ENCODE assay signal across 16 mouse cellular contexts in genomic region chr2:34677061-34677460, GRCm38 (mm10).
DNase-seq lines count a peak whose midpoint lies in the region; ATAC-seq lines count a peak whose summit lies in the region.
"Had no signal": no experiment of that assay in that cellular context is flagged by ENCODE, and none has a peak within 500 bp of the region (broad histone marks: within the 10 kb centered on the region; RNA-seq: fewer than 3 reads in every experiment).

No protein-coding gene starts in this region.

- H3K4me2 ChIP-seq in forebrain, embryonic 16.5 days (ENCODE audit: low read length), result no peak overlapping the region
- H3K4me2 ChIP-seq: embryonic facial prominence, embryonic 12.5 days; forebrain, embryonic 13.5 days; forebrain, embryonic 15.5 days had no signal

- no peaks in the 10 kb centered on the region for H3K4me1 ChIP-seq in forebrain, embryonic 16.5 days (replicated peaks; ENCODE audit: control insufficient read depth, insufficient read depth, low read length)
- H3K4me1 ChIP-seq: forebrain, embryonic 13.5 days; forebrain, embryonic 15.5 days had no signal

- 96% methylated on average over 8 of the region's 8 CpGs for WGBS in forebrain, embryonic 16.5 days

- DNase-seq in cerebellum, postnatal 14 days, result peak; percentile 51 to 67
- DNase-seq in cerebellum, adult 11-12 months, result no peak
- DNase-seq in left cerebral cortex, postnatal 4 days, result peak; percentile 39
- DNase-seq in left cerebral cortex, postnatal 10 days (ENCODE audit: extremely low spot score in 1 of 2, low spot score in 2 of 2), result no peak
- peak; percentile 52 for DNase-seq in R1 (ENCODE audit: low read depth, low spot score)
- DNase-seq: adrenal gland, adult 8-10 months; adrenal gland, postnatal 14 days; adrenal gland, postnatal 36 days; cerebellum, adult 18-20 months; cerebellum, adult 9-10 months had no signal

- no peaks in the 10 kb centered on the region for H3K9me3 ChIP-seq in forebrain, embryonic 16.5 days (ENCODE audit: control insufficient read depth, low read length)
- H3K9me3 ChIP-seq: embryonic facial prominence, embryonic 10.5 days; embryonic facial prominence, embryonic 12.5 days; forebrain, embryonic 13.5 days; forebrain, embryonic 15.5 days had no signal

- intact Hi-C loops in left cerebral cortex, postnatal 4 days (cut with DNase I), result no loop called here
- intact Hi-C loops in left cerebral cortex, postnatal 10 days (cut with DNase I), result no loop called here

- no peak for ATAC-seq in forebrain, embryonic 16.5 days
- ATAC-seq: activated CD4-positive, CD25-positive, alpha-beta regulatory T cell, adult 4 months; forebrain, embryonic 13.5 days; forebrain, embryonic 15.5 days had no signal

- peaks cover 23% of the 10 kb centered on the region for H3K36me3 ChIP-seq in forebrain, embryonic 16.5 days (ENCODE audit: control insufficient read depth, insufficient read depth)

- H3K27ac ChIP-seq in forebrain, embryonic 16.5 days (ENCODE audit: low read length), result no peak overlapping the region
- H3K27ac ChIP-seq: embryonic facial prominence, embryonic 10.5 days; embryonic facial prominence, embryonic 12.5 days; forebrain, embryonic 13.5 days; forebrain, embryonic 15.5 days had no signal

- no peak overlapping the region for H3K4me3 ChIP-seq in forebrain, embryonic 16.5 days (replicated peaks; ENCODE audit: low read length)
- H3K4me3 ChIP-seq: embryonic facial prominence, embryonic 10.5 days; embryonic facial prominence, embryonic 12.5 days; forebrain, embryonic 13.5 days; forebrain, embryonic 15.5 days had no signal

- H3K9ac ChIP-seq in forebrain, embryonic 16.5 days (replicated peaks; ENCODE audit: low read depth, low read length), result no peak overlapping the region
- H3K9ac ChIP-seq: embryonic facial prominence, embryonic 12.5 days; forebrain, embryonic 13.5 days; forebrain, embryonic 15.5 days had no signal

- H3K27me3 ChIP-seq in forebrain, embryonic 16.5 days (replicated peaks; ENCODE audit: control insufficient read depth, insufficient read depth, low read length), result no peaks in the 10 kb centered on the region
- H3K27me3 ChIP-seq: embryonic facial prominence, embryonic 12.5 days; forebrain, embryonic 13.5 days; forebrain, embryonic 15.5 days had no signal

Comparison
In these comparisons a context has a peak if more than half of its experiments do, and no peak if none do; other contexts are left out.
1. DNase-seq: peak in cerebellum, postnatal 14 days (2 of 2), left cerebral cortex, postnatal 4 days (single experiment) and R1 (single experiment); none in cerebellum, adult 11-12 months (single experiment) and left cerebral cortex, postnatal 10 days (0 of 2).